Mouse (Mus musculus): ENCODE measurements at regions not wholly inside any gene's neighbourhood (a gene's known extent, or its start where the extent isn't known, plus 50 kb on each side); places are given as distances from the start of the nearest gene placed in this dataset.

- H3K9me3 ChIP-seq = peaks cover 3% of the 10 kb centered on the region; the same call in 1 of the 2 replicates
- no peak overlapping the region for H3K4me3 ChIP-seq
- H3K9ac ChIP-seq (replicated peaks) = no peak overlapping the region
- no peaks in the 10 kb centered on the region for H3K27me3 ChIP-seq
- H3K4me1 ChIP-seq = no peaks in the 10 kb centered on the region
- ATAC-seq (ENCODE audit: low FRiP score, low read depth) = no peak
- H3K27ac ChIP-seq (replicated peaks) = no peak overlapping the region
- WGBS = 81% methylated on average over 6 of the region's 6 CpGs
- H3K36me3 ChIP-seq = no peaks in the 10 kb centered on the region
- no peak overlapping the region for H3K4me2 ChIP-seq (replicated peaks)
Observed at GRCm38 (mm10) chr11:52601196-52601595, 163.2 kb upstream of the Fstl4 start.

- no peaks in the 10 kb centered on the region for H3K36me3 ChIP-seq
- H3K9me3 ChIP-seq = peaks cover 3% of the 10 kb centered on the region; the same call in 1 of the 2 replicates
- no peaks in the 10 kb centered on the region for H3K4me1 ChIP-seq
- WGBS = 82% methylated on average over 15 of the region's 15 CpGs
- no peak for ATAC-seq (ENCODE audit: low FRiP score, low read depth)
- no peak overlapping the region for H3K4me2 ChIP-seq (replicated peaks)
- H3K9ac ChIP-seq (replicated peaks) = no peak overlapping the region
- no peak overlapping the region for H3K27ac ChIP-seq (replicated peaks)
- no peak overlapping the region for H3K4me3 ChIP-seq
- H3K27me3 ChIP-seq = no peaks in the 10 kb centered on the region
Observed at GRCm38 (mm10) chr11:52602061-52602561, 162.3 kb upstream of the Fstl4 start.

DNA sequence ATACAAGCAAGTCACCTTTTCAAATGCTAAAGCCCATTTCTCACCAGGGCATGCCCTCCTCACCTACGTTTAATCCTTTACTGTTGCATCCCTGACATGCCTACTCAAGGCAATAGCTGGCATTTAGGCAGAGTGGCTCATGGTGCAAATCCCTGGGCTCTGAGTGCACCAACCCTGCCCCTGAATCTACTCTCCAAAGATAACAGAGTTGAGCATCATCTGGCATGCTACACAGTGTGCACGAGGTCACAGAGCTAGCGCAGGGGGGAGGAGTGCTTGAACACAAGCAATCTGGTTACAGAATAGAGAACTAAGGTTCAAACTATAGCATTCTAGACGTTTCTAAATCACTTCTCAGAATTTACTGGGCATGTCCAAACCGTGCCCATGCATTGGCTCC, 161.6 kb upstream of the Fstl4 start:
- no peak overlapping the region for H3K9ac ChIP-seq (replicated peaks)
- no peak for ATAC-seq (ENCODE audit: low FRiP score, low read depth)
- no peak overlapping the region for H3K4me2 ChIP-seq (replicated peaks)
- no peak overlapping the region for H3K27ac ChIP-seq (replicated peaks)
- peaks cover under 1% of the 10 kb centered on the region; the same call in 1 of the 2 replicates for H3K9me3 ChIP-seq
- no peaks in the 10 kb centered on the region for H3K36me3 ChIP-seq
- no peaks in the 10 kb centered on the region for H3K27me3 ChIP-seq
- no peaks in the 10 kb centered on the region for H3K4me1 ChIP-seq
- no peak overlapping the region for H3K4me3 ChIP-seq
- 82% methylated on average over 5 of the region's 5 CpGs for WGBS

GRCm38 (mm10) chr11:52610681-52611165, 153.7 kb upstream of the Fstl4 start:
- WGBS = 91% methylated on average over 1 of the region's 1 CpGs
- H3K4me3 ChIP-seq = no peak overlapping the region
- H3K9me3 ChIP-seq = peaks cover 12% of the 10 kb centered on the region; the same call in 1 of the 2 replicates
- no peaks in the 10 kb centered on the region for H3K4me1 ChIP-seq
- ATAC-seq (ENCODE audit: low FRiP score, low read depth) = no peak
- H3K4me2 ChIP-seq (replicated peaks) = no peak overlapping the region
- H3K9ac ChIP-seq (replicated peaks) = no peak overlapping the region
- no peaks in the 10 kb centered on the region for H3K36me3 ChIP-seq
- no peak overlapping the region for H3K27ac ChIP-seq (replicated peaks)
- H3K27me3 ChIP-seq = no peaks in the 10 kb centered on the region

DNA sequence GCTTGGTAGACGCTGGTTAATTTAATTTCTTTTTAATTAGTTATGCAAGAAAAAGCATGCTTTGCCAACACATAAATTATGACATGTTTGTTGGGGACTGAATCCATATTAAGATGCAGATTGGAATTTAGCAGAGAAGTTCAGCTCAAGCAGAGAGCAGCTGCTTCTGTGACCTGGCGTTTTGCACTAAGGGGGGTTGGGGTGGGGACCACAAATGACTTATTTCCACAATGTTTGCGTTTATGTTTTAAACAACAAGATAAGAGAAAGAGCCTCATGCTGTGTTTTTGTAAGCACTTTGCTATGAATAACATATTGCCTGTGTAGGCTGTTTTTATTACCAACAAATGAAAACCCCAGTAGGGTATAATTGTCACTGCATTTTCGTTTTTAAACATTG, 148.8 kb upstream of the Fstl4 start:
- no peak overlapping the region for H3K27ac ChIP-seq (replicated peaks)
- no peak overlapping the region for H3K4me3 ChIP-seq
- H3K9me3 ChIP-seq = no peaks in the 10 kb centered on the region
- no peaks in the 10 kb centered on the region for H3K36me3 ChIP-seq
- no peak overlapping the region for H3K9ac ChIP-seq (replicated peaks)
- peaks cover 10% of the 10 kb centered on the region; the same call in 1 of the 2 replicates for H3K4me1 ChIP-seq
- WGBS = 76% methylated on average over 4 of the region's 4 CpGs
- H3K27me3 ChIP-seq = no peaks in the 10 kb centered on the region
- ATAC-seq (ENCODE audit: low FRiP score, low read depth) = no peak
- H3K4me2 ChIP-seq (replicated peaks) = no peak overlapping the region

DNA sequence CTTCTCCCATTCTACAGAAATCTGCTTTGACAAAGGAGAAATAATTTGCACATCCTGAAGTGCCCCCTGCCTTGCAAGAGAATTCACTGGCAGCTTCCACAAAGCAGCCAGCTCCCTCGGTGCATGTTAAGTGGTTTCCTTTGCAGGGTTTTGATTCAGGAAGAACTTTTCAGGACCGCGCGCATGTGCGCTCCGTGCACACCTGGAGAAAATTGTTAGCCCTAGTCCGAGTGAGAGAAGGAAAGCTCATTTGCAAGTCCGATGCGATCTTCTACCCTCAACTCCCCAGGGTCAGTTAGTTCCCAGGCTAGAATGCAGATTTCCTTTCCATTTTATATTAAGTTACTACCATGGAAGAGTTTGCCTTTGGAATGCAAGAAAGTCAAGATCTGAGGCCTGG, 145.8 kb upstream of the Fstl4 start:
- no peak overlapping the region for H3K27ac ChIP-seq (replicated peaks)
- peak overlapping the region; percentile 15; the same call in 1 of the 2 replicates for H3K4me2 ChIP-seq (replicated peaks)
- 29% methylated on average over 9 of the region's 9 CpGs for WGBS
- no peaks in the 10 kb centered on the region for H3K27me3 ChIP-seq
- no peak overlapping the region for H3K4me3 ChIP-seq
- ATAC-seq (ENCODE audit: low FRiP score, low read depth) = no peak
- no peak overlapping the region for H3K9ac ChIP-seq (replicated peaks)
- no peaks in the 10 kb centered on the region for H3K36me3 ChIP-seq
- H3K9me3 ChIP-seq = no peaks in the 10 kb centered on the region
- peaks cover 10% of the 10 kb centered on the region; the same call in 1 of the 2 replicates for H3K4me1 ChIP-seq

DNA sequence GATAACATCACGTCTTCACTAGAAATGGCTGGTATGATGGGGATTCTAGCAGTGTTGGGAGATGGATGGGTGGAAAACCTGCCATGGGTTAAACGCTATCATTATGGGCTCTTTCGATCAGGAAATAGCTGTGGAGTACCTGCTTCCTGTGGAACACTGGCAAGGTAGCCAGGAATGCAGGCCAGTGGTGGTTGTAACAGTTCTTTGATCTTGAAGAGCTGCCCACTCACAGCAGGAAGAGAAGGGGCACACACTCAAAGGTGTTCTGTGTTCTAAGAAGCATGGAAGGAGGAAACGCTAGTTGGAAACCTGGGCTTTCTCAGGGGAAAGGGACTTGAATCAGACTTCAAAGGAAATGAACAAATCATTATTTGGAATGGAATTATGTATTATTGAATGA, 141.6 kb upstream of the Fstl4 start:
- Histone ChIP-seq H3K4me2 (replicated peaks) (no peak overlapping the region), H3K4me3 (no peak overlapping the region), H3K27me3 (no peaks in the 10 kb centered on the region), H3K9ac (replicated peaks) (no peak overlapping the region), H3K36me3 (no peaks in the 10 kb centered on the region), H3K4me1 (peaks cover 10% of the 10 kb centered on the region; the same call in 1 of the 2 replicates), H3K9me3 (no peaks in the 10 kb centered on the region), H3K27ac (replicated peaks) (no peak overlapping the region)
- no peak for ATAC-seq (ENCODE audit: low FRiP score, low read depth)
- WGBS = 83% methylated on average over 4 of the region's 4 CpGs

GRCm38 (mm10) chr11:52628875-52629274, 135.6 kb upstream of the Fstl4 start:
- Histone ChIP-seq H3K4me3 (no peak overlapping the region), H3K9me3 (no peaks in the 10 kb centered on the region), H3K36me3 (no peaks in the 10 kb centered on the region), H3K27me3 (peaks cover 4% of the 10 kb centered on the region; the same call in 1 of the 2 replicates), H3K4me2 (replicated peaks) (no peak overlapping the region), H3K9ac (replicated peaks) (no peak overlapping the region), H3K27ac (replicated peaks) (no peak overlapping the region), H3K4me1 (no peaks in the 10 kb centered on the region)
- WGBS = 69% methylated on average over 2 of the region's 2 CpGs
- no peak for ATAC-seq (ENCODE audit: low FRiP score, low read depth)

- no peak overlapping the region for H3K4me2 ChIP-seq (replicated peaks)
- no peaks in the 10 kb centered on the region for H3K36me3 ChIP-seq
- no peaks in the 10 kb centered on the region for H3K9me3 ChIP-seq
- H3K4me3 ChIP-seq = no peak overlapping the region
- H3K4me1 ChIP-seq = no peaks in the 10 kb centered on the region
- 57% methylated on average over 5 of the region's 5 CpGs for WGBS
- H3K27ac ChIP-seq (replicated peaks) = no peak overlapping the region
- H3K9ac ChIP-seq (replicated peaks) = no peak overlapping the region
- peaks cover 4% of the 10 kb centered on the region; the same call in 1 of the 2 replicates for H3K27me3 ChIP-seq
- no peak for ATAC-seq (ENCODE audit: low FRiP score, low read depth)
Observed at GRCm38 (mm10) chr11:52629776-52630175, 134.7 kb upstream of the Fstl4 start.

DNA sequence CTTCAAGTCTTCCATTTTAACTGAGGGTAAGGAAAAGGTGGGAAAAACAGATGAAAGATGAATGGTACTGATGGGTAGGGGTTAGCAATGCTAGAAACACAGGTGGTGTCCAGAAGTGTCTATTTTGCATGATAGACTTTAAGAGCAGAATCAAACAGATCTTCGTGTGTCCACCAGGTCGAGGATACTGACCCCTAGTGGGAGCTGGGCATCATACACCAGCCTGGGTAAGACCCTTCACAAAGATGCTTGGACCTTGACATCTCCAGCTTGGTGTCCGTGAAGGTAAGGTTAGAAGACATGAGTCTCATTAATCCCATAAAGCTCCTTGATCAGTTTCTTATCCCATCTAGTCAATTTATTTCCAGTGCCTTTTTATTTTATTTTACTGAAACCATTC, 132.9 kb upstream of the Fstl4 start:
- H3K27ac ChIP-seq (replicated peaks) = no peak overlapping the region
- WGBS = 55% methylated on average over 3 of the region's 3 CpGs
- no peak overlapping the region for H3K4me2 ChIP-seq (replicated peaks)
- ATAC-seq (ENCODE audit: low FRiP score, low read depth) = no peak
- H3K9me3 ChIP-seq = no peaks in the 10 kb centered on the region
- no peaks in the 10 kb centered on the region for H3K36me3 ChIP-seq
- peaks cover 4% of the 10 kb centered on the region; the same call in 1 of the 2 replicates for H3K27me3 ChIP-seq
- no peak overlapping the region for H3K4me3 ChIP-seq
- H3K9ac ChIP-seq (replicated peaks) = no peak overlapping the region
- H3K4me1 ChIP-seq = 0 out of 2 replicates have a peak, but pooled peaks cover 3% of the 10 kb centered on the region

GRCm38 (mm10) chr11:52634189-52634588, 130.2 kb upstream of the Fstl4 start:
- 82% methylated on average over 3 of the region's 3 CpGs for WGBS
- no peak overlapping the region for H3K4me3 ChIP-seq
- peaks cover 8% of the 10 kb centered on the region; the same call in 1 of the 2 replicates for H3K27me3 ChIP-seq
- no peak overlapping the region for H3K9ac ChIP-seq (replicated peaks)
- H3K4me1 ChIP-seq = 0 out of 2 replicates have a peak, but pooled peaks cover 3% of the 10 kb centered on the region
- H3K9me3 ChIP-seq = no peaks in the 10 kb centered on the region
- no peak for ATAC-seq (ENCODE audit: low FRiP score, low read depth)
- H3K4me2 ChIP-seq (replicated peaks) = no peak overlapping the region
- H3K36me3 ChIP-seq = no peaks in the 10 kb centered on the region
- H3K27ac ChIP-seq (replicated peaks) = no peak overlapping the region

GRCm38 (mm10) chr11:52635716-52636389, 128.6 kb upstream of the Fstl4 start:
- WGBS = 66% methylated on average over 13 of the region's 13 CpGs
- Histone ChIP-seq H3K4me3 (no peak overlapping the region), H3K27ac (replicated peaks) (no peak overlapping the region), H3K36me3 (no peaks in the 10 kb centered on the region), H3K4me2 (replicated peaks) (no peak overlapping the region), H3K27me3 (peaks cover 8% of the 10 kb centered on the region; the same call in 1 of the 2 replicates), H3K9me3 (no peaks in the 10 kb centered on the region), H3K4me1 (peaks cover 8% of the 10 kb centered on the region; the same call in 1 of the 2 replicates), H3K9ac (replicated peaks) (no peak overlapping the region)
- ATAC-seq (ENCODE audit: low FRiP score, low read depth) = no peak

Measured in midbrain, embryonic 12.5 days (tissue).